Mouse (Mus musculus) CH12.LX (cell line): Measurements from ENCODE around the gene Ubtfl1. TPM values are rescaled to one million over a fixed set of nuclear protein-coding genes. Genes with fewer than 3 reads are reported as not detected.
"Not testable (repeated sequence)": the region's sequence is repeated elsewhere in the genome, so short reads cannot be mapped to it uniquely, and the experiment has no call there.

Experiments
- DNase-seq: peaks from one replicate; pipeline ENCODE4 v3.0.0-alpha.2; 2013; ENCODE audit errors: extremely low read depth
- H3K27ac ChIP-seq: 2 replicates; pipeline ENCODE4 v1.5.1; 2012; ENCODE audit warnings: low read depth, mild to moderate bottlenecking, control low read depth, moderate library complexity; ENCODE audit not compliant: insufficient read depth
- H3K27me3 ChIP-seq: replicated peaks from 2 replicates; pipeline ENCODE3; 2012; ENCODE audit warnings: inconsistent platforms
- H3K36me3 ChIP-seq, 2 experiments: replicated peaks in 1 of 2; 2 replicates each; pipeline versions ENCODE3 to v1.6.1; 2012; ENCODE audit warnings: inconsistent platforms in 1 of 2, low read length in 1 of 2, mild to moderate bottlenecking in 1 of 2, mixed read lengths in 1 of 2, moderate library complexity in 1 of 2; ENCODE audit not compliant: control insufficient read depth in 1 of 2, insufficient read depth in 1 of 2
- H3K4me1 ChIP-seq, 2 experiments: 2 replicates each; pipeline ENCODE4 v1.6.1; 2012; ENCODE audit warnings: inconsistent platforms in 1 of 2, moderate library complexity in 1 of 2; ENCODE audit not compliant: insufficient read depth in 2 of 2, control insufficient read depth in 1 of 2
- H3K4me2 ChIP-seq: 2 replicates; pipeline ENCODE4 v1.6.1; 2012; ENCODE audit warnings: low read depth, mild to moderate bottlenecking, control low read depth; ENCODE audit not compliant: poor library complexity, insufficient read depth, severe bottlenecking
- H3K4me3 ChIP-seq, 3 experiments: fragments of 150-350 bp in 1 of 3; sonication (generic) in 1 of 3; replicated peaks in 1 of 3; 2 replicates each; pipeline versions ENCODE3 to v1.5.1; 2011 to 2012; ENCODE audit warnings: low read depth in 2 of 3, low read length in 2 of 3, mild to moderate bottlenecking in 2 of 3, moderate library complexity in 2 of 3, control low read depth in 1 of 3, improper control_type of control experiment in 1 of 3, inconsistent platforms in 1 of 3, mixed read lengths in 1 of 3; ENCODE audit not compliant: poor library complexity in 1 of 3
- H3K79me2 ChIP-seq: replicated peaks from 2 replicates; pipeline ENCODE4 v1.6.1; 2012; ENCODE audit warnings: mild to moderate bottlenecking, moderate library complexity; ENCODE audit not compliant: control insufficient read depth, poor library complexity, insufficient read depth, severe bottlenecking; ENCODE audit errors: extremely low read depth
- H3K9ac ChIP-seq: 2 replicates; pipeline ENCODE4 v1.6.1; 2012; ENCODE audit warnings: low read depth, mild to moderate bottlenecking, control low read depth, moderate library complexity; ENCODE audit not compliant: insufficient read depth
- H3K9me3 ChIP-seq: replicated peaks from 2 replicates; pipeline ENCODE3; 2012; ENCODE audit warnings: low read length, inconsistent platforms, mixed read lengths
- CTCF ChIP-seq, 2 experiments: IDR thresholded peaks in 1 of 2; conservative IDR thresholded peaks in 1 of 2; 2 replicates each; pipeline ENCODE4 v1.5.1; 2011 to 2012; ENCODE audit warnings: low read depth in 2 of 2, low read length in 2 of 2, improper control_type of control experiment in 1 of 2, inconsistent platforms in 1 of 2, mild to moderate bottlenecking in 1 of 2, moderate library complexity in 1 of 2
- ETS1 ChIP-seq: conservative IDR thresholded peaks from 2 replicates; pipeline ENCODE4 v1.6.1; 2012; ENCODE audit warnings: low read depth, mild to moderate bottlenecking, inconsistent platforms, low read length, improper control_type of control experiment, moderate library complexity
- HCFC1 ChIP-seq: IDR thresholded peaks from 2 replicates; pipeline ENCODE4 v1.6.1; 2012; ENCODE audit warnings: low read depth, mild to moderate bottlenecking, inconsistent platforms, low read length, improper control_type of control experiment
- IRF4 ChIP-seq: IDR thresholded peaks from 2 replicates; pipeline ENCODE4 v1.6.1; 2014; ENCODE audit warnings: low read depth, mild to moderate bottlenecking, inconsistent platforms, low read length, improper control_type of control experiment
- JUND ChIP-seq: conservative IDR thresholded peaks from 2 replicates; pipeline ENCODE4 v1.6.1; 2011; ENCODE audit warnings: low read depth, low read length, improper control_type of control experiment
- KAT2A ChIP-seq: IDR thresholded peaks from 2 replicates; pipeline ENCODE4 v1.6.1; 2012; ENCODE audit warnings: low read length, improper control_type of control experiment, inconsistent platforms; ENCODE audit not compliant: insufficient replicate concordance
- MAFK ChIP-seq: IDR thresholded peaks from 2 replicates; pipeline ENCODE4 v1.6.1; 2011; ENCODE audit warnings: low read length, improper control_type of control experiment; ENCODE audit not compliant: insufficient replicate concordance
- MAX ChIP-seq: IDR thresholded peaks from 2 replicates; pipeline ENCODE4 v1.6.1; 2011; ENCODE audit warnings: low read length, improper control_type of control experiment
- MYC ChIP-seq: IDR thresholded peaks from 2 replicates; pipeline ENCODE4 v1.6.1; 2011; ENCODE audit warnings: low read depth, mild to moderate bottlenecking, improper control_type of control experiment, low read length
- NELFE ChIP-seq: IDR thresholded peaks from 2 replicates; pipeline ENCODE4 v1.6.1; 2011; ENCODE audit warnings: low read depth, low read length, improper control_type of control experiment
- NRF1 ChIP-seq: IDR thresholded peaks from 2 replicates; pipeline ENCODE4 v1.6.1; 2014; ENCODE audit warnings: low read depth, mild to moderate bottlenecking, inconsistent platforms, low read length, improper control_type of control experiment, moderate library complexity
- PAX5 ChIP-seq: IDR thresholded peaks from 2 replicates; pipeline ENCODE4 v1.6.1; 2012; ENCODE audit warnings: low read length, inconsistent platforms, mixed read lengths
- POLR2AphosphoS2 ChIP-seq: IDR thresholded peaks from 2 replicates; pipeline ENCODE4 v1.6.1; 2011; ENCODE audit warnings: low read depth, low read length, improper control_type of control experiment
- SIN3A ChIP-seq: IDR thresholded peaks from 2 replicates; pipeline ENCODE4 v1.6.1; 2012; ENCODE audit warnings: low read length, improper control_type of control experiment, inconsistent platforms
- SMC3 ChIP-seq: IDR thresholded peaks from 2 replicates; pipeline ENCODE4 v1.6.1; 2011; ENCODE audit warnings: low read depth, low read length, improper control_type of control experiment
- TBP ChIP-seq: conservative IDR thresholded peaks from 2 replicates; pipeline ENCODE4 v1.6.1; 2011; ENCODE audit warnings: low read depth, low read length, improper control_type of control experiment
- USF1 ChIP-seq: IDR thresholded peaks from 2 replicates; pipeline ENCODE4 v1.6.1; 2014; ENCODE audit warnings: low read depth, mild to moderate bottlenecking, inconsistent platforms, low read length, improper control_type of control experiment
- USF2 ChIP-seq: conservative IDR thresholded peaks from 2 replicates; pipeline ENCODE4 v1.6.1; 2011; ENCODE audit warnings: low read depth, low read length, improper control_type of control experiment
- ZC3H11A ChIP-seq: IDR thresholded peaks from 2 replicates; pipeline ENCODE4 v1.6.1; 2012; ENCODE audit warnings: low read depth, mild to moderate bottlenecking, inconsistent platforms, low read length, improper control_type of control experiment
- ZNF384 ChIP-seq: IDR thresholded peaks from 2 replicates; pipeline ENCODE4 v1.6.1; 2012; ENCODE audit warnings: low read depth, low read length, improper control_type of control experiment, inconsistent platforms
- dilution Hi-C: fragments of 300-500 bp; cut with MboI; formaldehyde crosslinking; loops from 2 replicates; pipeline ENCODE4 v1.14.3; 2020; ENCODE audit warnings: low sequenced_read_pairs; ENCODE audit not compliant: extremely low pct_unique_long_range_greater_than_20kb, extremely low pct_ligation_motif_present
- in situ Hi-C: fragments of 300-500 bp; cut with MboI; formaldehyde crosslinking; loops from 3 replicates; pipeline ENCODE4 v1.14.3; 2019; ENCODE audit warnings: low sequenced_read_pairs, low pct_ligation_motif_present, low pct_unique_long_range_greater_than_20kb, mixed read lengths
- polyA plus RNA-seq: library from polyadenylated mRNA; unstranded; fragments of >175 nt; gene quantifications from 2 replicates; pipeline ENCODE4 v1.2.1, GENCODE M21; 2012; ENCODE audit warnings: low read depth; ENCODE audit not compliant: insufficient read length
- total RNA-seq, 2 experiments: library from RNA; depleted of rRNA; stranded (reverse); fragments of 300-350 nt in 1 of 2; fragments of >200 nt in 1 of 2; gene quantifications; 2 replicates each; pipeline ENCODE4 v1.2.3; 2012 to 2014

The Ubtfl1 gene
- total and polyA plus RNA-seq, 3 experiments: 0.21 TPM; not detected in 2

DNA sequence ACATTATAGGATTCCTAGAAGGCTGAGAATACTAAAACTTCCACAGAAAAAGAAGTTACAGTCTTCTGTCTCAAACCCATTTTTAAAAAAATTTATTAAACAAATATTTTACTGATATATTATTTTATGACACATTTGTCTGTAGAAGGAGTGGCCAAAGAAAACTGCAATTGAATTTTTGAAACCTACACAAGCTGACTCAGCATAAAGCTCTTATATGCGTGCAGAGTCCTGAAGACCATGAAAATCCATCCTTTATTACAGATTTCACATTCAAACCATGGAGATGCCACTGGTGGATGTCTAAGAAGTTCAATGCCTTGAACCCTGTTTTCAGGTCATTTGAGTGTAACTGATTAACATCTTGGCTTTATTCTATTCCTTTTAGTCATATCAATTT, 4.6 kb upstream of the Ubtfl1 start:
- Histone ChIP-seq H3K9ac (no peak overlapping the region), H3K27ac (no peak overlapping the region), H3K4me1 (no peaks in the 10 kb centered on the region), H3K27me3 (no peaks in the 10 kb centered on the region), H3K4me3 (no peak overlapping the region), H3K4me2 (no peak overlapping the region), H3K36me3 (no peaks in the 10 kb centered on the region), H3K79me2 (no peaks in the 10 kb centered on the region), H3K9me3 (no peaks in the 10 kb centered on the region)
- DNase-seq: no peak
- TF ChIP-seq USF2 (no peak), PAX5 (no peak), TBP (no peak), NRF1 (no peak), MAFK (peak; percentile 82)
- dilution Hi-C loops (no loop called here), in situ Hi-C loops (no loop called here)

GRCm38 (mm10) chr9:18402895-18403294, 1.3 kb upstream of the Ubtfl1 start, which contains the start of gene Naalad2:
TSS of gene Naalad2 (minus strand) at chr9:18402995.
- H3K4me3 ChIP-seq, dilution Hi-C loops, H3K79me2 ChIP-seq, H3K36me3 ChIP-seq, H3K4me2 ChIP-seq, DNase-seq, H3K4me1 ChIP-seq, in situ Hi-C loops, H3K27ac ChIP-seq, H3K9me3 ChIP-seq, H3K9ac ChIP-seq, H3K27me3 ChIP-seq: not testable (repeated sequence)

DNA sequence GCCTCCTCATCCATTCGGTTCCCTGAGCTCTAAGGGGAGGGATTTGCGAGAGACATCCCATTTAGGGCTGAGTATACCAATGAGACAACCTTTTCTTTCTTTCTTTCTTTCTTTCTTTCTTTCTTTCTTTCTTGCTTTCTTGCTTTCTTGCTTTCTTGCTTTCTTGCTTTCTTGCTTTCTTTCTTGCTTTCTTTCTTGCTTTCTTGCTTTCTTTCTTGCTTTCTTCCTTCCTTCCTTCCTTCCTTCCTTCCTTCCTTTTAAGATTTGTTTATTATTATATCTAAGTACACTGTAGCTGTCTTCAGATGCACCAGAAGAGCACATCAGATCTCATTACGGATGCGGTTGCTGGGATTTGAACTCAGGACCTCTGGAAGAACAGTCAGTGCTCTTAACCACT, 8.2 kb downstream of the Ubtfl1 start:
- H3K27ac ChIP-seq, H3K36me3 ChIP-seq, in situ Hi-C loops, H3K4me1 ChIP-seq, dilution Hi-C loops, H3K4me2 ChIP-seq, H3K9me3 ChIP-seq, H3K9ac ChIP-seq, H3K27me3 ChIP-seq, DNase-seq, H3K4me3 ChIP-seq, H3K79me2 ChIP-seq: not testable (repeated sequence)

DNA sequence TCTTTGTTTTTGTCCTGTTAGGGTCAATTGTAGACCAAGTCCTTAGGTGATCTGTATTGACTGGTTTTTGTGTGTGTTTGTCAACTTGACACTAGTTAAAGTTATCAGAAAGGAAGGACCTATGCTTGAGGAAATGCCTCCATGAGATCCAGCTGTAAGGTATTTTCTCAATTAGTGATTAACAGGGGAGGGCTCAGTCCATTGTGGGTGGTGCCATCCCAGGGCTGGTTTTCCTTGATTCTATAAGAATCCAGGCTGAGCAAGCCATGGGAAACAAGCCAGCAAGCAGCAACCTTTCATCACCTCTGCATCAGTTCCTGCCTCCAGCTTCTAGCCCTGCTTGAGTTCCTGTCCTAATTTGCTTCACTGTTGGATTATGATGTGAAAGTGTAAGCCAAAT, 26.1 kb downstream of the Ubtfl1 start, which contains the start of gene Mbd3l2:
TSS of gene Mbd3l2 (plus strand) at position 301 of the 400 bp plus-strand sequence.
- DNase-seq: no peak
- no peaks in the 10 kb centered on the region for H3K9me3 ChIP-seq
- no peaks in the 10 kb centered on the region for H3K27me3 ChIP-seq
- no peaks in the 10 kb centered on the region for H3K36me3 ChIP-seq
- dilution Hi-C loops: no loop called here
- peaks cover under 1 to 4% of the 10 kb centered on the region in 2 experiments; a peak in 1 of 4 replicates for H3K4me1 ChIP-seq
- H3K27ac ChIP-seq: no peak within 1 kb of the TSS
- no peak within 1 kb of the TSS for H3K4me2 ChIP-seq
- H3K4me3 ChIP-seq: no peak within 1 kb of the TSS
- TF ChIP-seq SIN3A (no peak), KAT2A (no peak), MYC (no peak), PAX5 (no peak), MAX (no peak), JUND (no peak), IRF4 (no peak), NELFE (no peak), POLR2AphosphoS2 (no peak), ETS1 (no peak), ZNF384 (no peak), USF2 (no peak), USF1 (no peak), NRF1 (no peak), CTCF (conservative IDR thresholded peaks at IDR 0.05 in 1 of 2, IDR thresholded peaks at IDR 0.05 in 1 of 2; ENCODE audit: low read depth in 2 of 2, low read length in 2 of 2) (no peak), HCFC1 (no peak), SMC3 (no peak), ZC3H11A (no peak)
- H3K79me2 ChIP-seq: no peaks in the 10 kb centered on the region
- no peak within 1 kb of the TSS for H3K9ac ChIP-seq
- in situ Hi-C loops: no loop called here
